In genomic region chr5:76910807-76911206, GRCm38 (mm10) we compare ENCODE assay signal across 21 mouse cellular contexts. TPM values are rescaled to one million over a fixed set of nuclear protein-coding genes. Genes with fewer than 3 reads are reported as not detected.
DNase-seq lines count a peak whose midpoint lies in the region; ATAC-seq and TF ChIP-seq lines count a peak whose summit lies in the region.
"Had no signal": no experiment of that assay in that cellular context is flagged by ENCODE, and none has a peak within 500 bp of the region (broad histone marks: within the 10 kb centered on the region; RNA-seq: fewer than 3 reads in every experiment).

No protein-coding gene starts in this region.

- WGBS in lung, postnatal 0 days: 82% methylated on average over 3 of the region's 3 CpGs
- WGBS in stomach, embryonic 16.5 days: 66% methylated on average over 3 of the region's 3 CpGs
- 72% methylated on average over 3 of the region's 3 CpGs for WGBS in heart, embryonic 11.5 days (ENCODE audit: insufficient replicate concordance)

- H3K27me3 ChIP-seq in lung, postnatal 0 days (replicated peaks; ENCODE audit: insufficient read depth, low read length): no peaks in the 10 kb centered on the region
- no peaks in the 10 kb centered on the region for H3K27me3 ChIP-seq in stomach, embryonic 16.5 days (ENCODE audit: control insufficient read depth, insufficient read depth, low read length)
- H3K27me3 ChIP-seq in heart, embryonic 11.5 days (ENCODE audit: control insufficient read depth, insufficient read depth, low read length): no peaks in the 10 kb centered on the region
- H3K27me3 ChIP-seq: embryonic facial prominence, embryonic 12.5 days; forebrain, embryonic 12.5 days; heart, embryonic 13.5 days; hindbrain, embryonic 12.5 days; Patski had no signal

- no peak overlapping the region for H3K9ac ChIP-seq in lung, postnatal 0 days (replicated peaks; ENCODE audit: low read depth)
- no peak overlapping the region for H3K9ac ChIP-seq in stomach, embryonic 16.5 days (ENCODE audit: low read length)
- no peak overlapping the region for H3K9ac ChIP-seq in heart, embryonic 11.5 days (ENCODE audit: low read depth, low read length)
- H3K9ac ChIP-seq: embryonic facial prominence, embryonic 12.5 days; forebrain, embryonic 12.5 days; forebrain, postnatal 0 days; heart, embryonic 13.5 days; hindbrain, embryonic 12.5 days had no signal

- no peaks in the 10 kb centered on the region for H3K9me3 ChIP-seq in lung, postnatal 0 days (ENCODE audit: low read length)
- no peaks in the 10 kb centered on the region for H3K9me3 ChIP-seq in stomach, embryonic 16.5 days (replicated peaks; ENCODE audit: control insufficient read depth, low read length)
- no peaks in the 10 kb centered on the region for H3K9me3 ChIP-seq in heart, embryonic 11.5 days (replicated peaks; ENCODE audit: control insufficient read depth, low read length)
- H3K9me3 ChIP-seq: embryonic facial prominence, embryonic 12.5 days; forebrain, embryonic 12.5 days; heart, embryonic 13.5 days; hindbrain, embryonic 12.5 days had no signal

- H3K4me1 ChIP-seq in lung, postnatal 0 days (ENCODE audit: insufficient read depth, low read depth, low read length): no peaks in the 10 kb centered on the region; the same call in 1 of the 2 replicates
- H3K4me1 ChIP-seq in stomach, embryonic 16.5 days (ENCODE audit: control insufficient read depth, insufficient read depth, low read length): 0 out of 2 replicates have a peak, but pooled peaks cover 5% of the 10 kb centered on the region
- peaks cover 7% of the 10 kb centered on the region; the same call in 1 of the 2 replicates for H3K4me1 ChIP-seq in heart, embryonic 11.5 days (ENCODE audit: control insufficient read depth, insufficient read depth, low read length)

- DNase-seq in lung, postnatal 0 days (ENCODE audit: low spot score): no peak
- DNase-seq in lung, postnatal 4 days: no peak
- DNase-seq in R1 (ENCODE audit: low read depth, low spot score): peak; percentile 83
- no peak for DNase-seq in spleen, adult 12 weeks (ENCODE audit: low spot score)
- no peak for DNase-seq in gastrocnemius, adult 2 months
- DNase-seq: adrenal gland, adult 8-10 months; adrenal gland, postnatal 36 days; cerebellum, adult 2 months; cerebellum, postnatal 14 days; forebrain, postnatal 0 days; gastrocnemius, postnatal 25 days; heart, postnatal 36 days had no signal

- H3K4me2 ChIP-seq in lung, postnatal 0 days (replicated peaks; ENCODE audit: low read depth, low read length): no peak overlapping the region
- no peak overlapping the region for H3K4me2 ChIP-seq in stomach, embryonic 16.5 days (ENCODE audit: low read depth, low read length)
- no peak overlapping the region for H3K4me2 ChIP-seq in heart, embryonic 11.5 days
- H3K4me2 ChIP-seq: embryonic facial prominence, embryonic 12.5 days; forebrain, embryonic 12.5 days; heart, embryonic 13.5 days; hindbrain, embryonic 12.5 days had no signal

- intact Hi-C loops in gastrocnemius, adult 2 months (cut with DNase I): no loop called here

- no peak for ATAC-seq in lung, postnatal 0 days
- ATAC-seq in stomach, embryonic 16.5 days (ENCODE audit: insufficient read depth, low FRiP score): peak; percentile 47; the same call in 1 of the 2 replicates
- no peak for ATAC-seq in heart, embryonic 11.5 days (replicated peaks; ENCODE audit: insufficient number of reproducible peaks, low FRiP score, low TSS enrichment)
- ATAC-seq: forebrain, postnatal 0 days; hindbrain, embryonic 16.5 days; inflammation-experienced regulatory T-cells, adult 6 months; Patski had no signal

- H3K27ac ChIP-seq in lung, postnatal 0 days (ENCODE audit: low read length): no peak overlapping the region
- no peak overlapping the region for H3K27ac ChIP-seq in stomach, embryonic 16.5 days (ENCODE audit: low read length)
- H3K27ac ChIP-seq in gastrocnemius, adult 2 months: no peak overlapping the region
- H3K27ac ChIP-seq in heart, embryonic 11.5 days (ENCODE audit: low read depth, low read length): no peak overlapping the region
- H3K27ac ChIP-seq: embryonic facial prominence, embryonic 12.5 days; forebrain, embryonic 12.5 days; heart, embryonic 13.5 days; hindbrain, embryonic 12.5 days had no signal

- TF ChIP-seq CTCF in lung, postnatal 0 days (IDR thresholded peaks at IDR 0.05): 0 out of 2 replicates have a peak, but pooled peaks have one; percentile 2
- no peak for TF ChIP-seq CTCF in gastrocnemius, adult 2 months (IDR thresholded peaks at IDR 0.05)

- no peaks in the 10 kb centered on the region for H3K36me3 ChIP-seq in lung, postnatal 0 days (ENCODE audit: insufficient read depth, low read length)
- H3K36me3 ChIP-seq in stomach, embryonic 16.5 days (ENCODE audit: control insufficient read depth, insufficient read depth, low read length): no peaks in the 10 kb centered on the region; the same call in 1 of the 2 replicates
- H3K36me3 ChIP-seq in heart, embryonic 11.5 days (ENCODE audit: control insufficient read depth, insufficient read depth, low read length): 0 out of 2 replicates have a peak, but pooled peaks cover 3% of the 10 kb centered on the region

- no peak overlapping the region for H3K4me3 ChIP-seq in lung, postnatal 0 days (ENCODE audit: low read depth, low read length)
- no peak overlapping the region for H3K4me3 ChIP-seq in stomach, embryonic 16.5 days (replicated peaks; ENCODE audit: low read length)
- H3K4me3 ChIP-seq in gastrocnemius, adult 2 months: no peak overlapping the region
- no peak overlapping the region for H3K4me3 ChIP-seq in heart, embryonic 11.5 days (ENCODE audit: low read depth, low read length)
- H3K4me3 ChIP-seq: embryonic facial prominence, embryonic 12.5 days; forebrain, embryonic 12.5 days; heart, embryonic 13.5 days; hindbrain, embryonic 12.5 days had no signal

- TF ChIP-seq EP300 in lung, postnatal 0 days (IDR thresholded peaks at IDR 0.05): no peak

RNA-seq across cellular contexts. Expression of gene Aasdh, which starts 5.5 kb away (rescaled TPM):
- 7.2 and 8.0 TPM in 2 replicates for polyA plus RNA-seq in lung, postnatal 0 days (2015; fragmentation: Nextera tagmentation; extraction: Ambion mirVana)
- polyA plus RNA-seq in stomach, embryonic 16.5 days (2015; fragmentation: Nextera tagmentation; extraction: Ambion mirVana): 14.0 and 15.5 TPM in 2 replicates
- 10 to 100 TPM in 1 of 2 experiments, 1 to 10 TPM in 1; 9.6 to 12.9 TPM for total RNA-seq in gastrocnemius, adult 2 months (2021)
- 17.9 and 20.1 TPM in 2 replicates for polyA plus RNA-seq in heart, embryonic 11.5 days (2014; fragmentation: Nextera tagmentation; extraction: Ambion mirVana)

RNA-seq across cellular contexts. Expression of gene Paics, which starts 40.3 kb away (rescaled TPM):
- 166 and 167 TPM in 2 replicates for polyA plus RNA-seq in lung, postnatal 0 days (2015; fragmentation: Nextera tagmentation; extraction: Ambion mirVana)
- 210 and 211 TPM in 2 replicates for polyA plus RNA-seq in stomach, embryonic 16.5 days (2015; fragmentation: Nextera tagmentation; extraction: Ambion mirVana)
- total RNA-seq in gastrocnemius, adult 2 months (2021): 100 to 1,000 TPM; 129 to 139 TPM
- 270 and 300 TPM in 2 replicates for polyA plus RNA-seq in heart, embryonic 11.5 days (2014; fragmentation: Nextera tagmentation; extraction: Ambion mirVana)

RNA-seq across cellular contexts. Expression of gene Ppat, which starts 40.6 kb away (rescaled TPM):
- 12.5 and 14.0 TPM in 2 replicates for polyA plus RNA-seq in lung, postnatal 0 days (2015; fragmentation: Nextera tagmentation; extraction: Ambion mirVana)
- polyA plus RNA-seq in stomach, embryonic 16.5 days (2015; fragmentation: Nextera tagmentation; extraction: Ambion mirVana): 21.7 and 26.2 TPM in 2 replicates
- total RNA-seq in gastrocnemius, adult 2 months (2021): 10 to 100 TPM; 21.2 to 21.8 TPM
- polyA plus RNA-seq in heart, embryonic 11.5 days (2014; fragmentation: Nextera tagmentation; extraction: Ambion mirVana): 38.7 and 39.6 TPM in 2 replicates
